Mouse (Mus musculus) heart, adult 8-10 months (tissue): ENCODE measurements around the gene Prkag1. TPM values are rescaled to one million over a fixed set of nuclear protein-coding genes. Genes with fewer than 3 reads are reported as not detected.

ENCODE experiments used
- DNase-seq: peaks from one replicate; pipeline ENCODE4 v3.0.0; 2022; ENCODE audit warnings: low spot score
- total RNA-seq, 4 experiments: library from RNA; stranded (reverse); gene quantifications; 2 replicates each; pipeline ENCODE4 v1.2.4; 2022

Prkag1 gene
- total RNA-seq, 4 experiments from 2014 or later, result 96.7 to 129 (median 109) TPM

- DNase-seq, result no peak
Measured at GRCm38 (mm10) chr15:98771813-98772425, 59.4 kb downstream of the Prkag1 start.

DNA sequence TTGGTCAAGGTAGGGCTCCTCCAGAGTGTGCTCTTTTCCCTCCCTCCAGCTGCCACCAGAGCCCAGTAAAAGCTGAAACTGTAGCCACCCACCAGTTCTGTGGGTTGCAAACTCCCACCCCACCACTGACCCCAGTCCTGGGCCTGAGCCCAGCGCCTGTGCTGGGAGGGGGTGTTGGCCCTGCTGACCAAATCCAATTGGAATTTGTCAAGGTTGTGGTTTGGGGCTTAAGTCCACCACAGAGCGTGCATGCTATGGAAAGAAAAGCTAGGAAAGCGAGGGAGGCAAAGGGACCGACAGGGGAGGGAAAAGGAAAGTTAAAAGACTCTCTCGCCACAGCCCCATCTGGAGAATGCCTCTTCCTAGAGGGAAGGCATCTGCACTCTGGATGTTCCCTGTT is 63.1 kb downstream of the Prkag1 start:
- DNase-seq, result no peak

GRCm38 (mm10) chr15:98765929-98766328 is 65.4 kb downstream of the Prkag1 start:
- no peak for DNase-seq

Other genes starting within 250 kb of the Prkag1 start
- gene Adcy6, start 221.4 kb downstream of the Prkag1 start, total RNA-seq, result 100 to 1,000 TPM; 136 to 213 (median 183) TPM
- gene Cacnb3, start 200.7 kb downstream of the Prkag1 start, total RNA-seq, result 1 to 10 TPM; 2.0 to 2.8 (median 2.6) TPM
- 10 to 100 TPM; 53.2 to 61.7 (median 56.4) TPM for gene Ddx23, start 168.6 kb downstream of the Prkag1 start, total RNA-seq
- 1 to 10 TPM in 3 of 4 experiments, under 1 TPM in 1; 1.00 to 2.1 (median 1.2) TPM for gene Rnd1, start 154.1 kb downstream of the Prkag1 start, total RNA-seq
- 1 to 10 TPM in 1 of 4 experiments, under 1 TPM in 3; 0.41 to 1.1 (median 0.84) TPM for gene Ccdc65, start 123.3 kb downstream of the Prkag1 start, total RNA-seq
- gene Fkbp11, start 103.3 kb downstream of the Prkag1 start, total RNA-seq, result 1 to 10 TPM; 5.6 to 9.4 (median 7.7) TPM
- 10 to 100 TPM; 18.0 to 20.9 (median 19.1) TPM for gene Arf3, start 68.3 kb downstream of the Prkag1 start, total RNA-seq
- gene Wnt10b, start 53.4 kb downstream of the Prkag1 start, total RNA-seq, result under 1 TPM in 3 of 4 experiments, not detected in 1; 0.16 to 0.44 (median 0.26) TPM
- gene Wnt1, start 41.7 kb downstream of the Prkag1 start, total RNA-seq, result not detected
- gene Ddn, start 22.0 kb downstream of the Prkag1 start, total RNA-seq, result under 1 TPM; 0.63 to 0.84 (median 0.72) TPM
- gene Kmt2d, start 39.7 kb upstream of the Prkag1 start, total RNA-seq, result 10 to 100 TPM; 54.7 to 66.1 (median 59.8) TPM
- gene Rhebl1, start 63.0 kb upstream of the Prkag1 start, total RNA-seq, result 1 to 10 TPM; 1.2 to 2.8 (median 1.9) TPM
- gene Dhh, start 67.0 kb upstream of the Prkag1 start, total RNA-seq, result 1 to 10 TPM in 2 of 4 experiments, under 1 TPM in 2; 0.72 to 1.6 (median 1.0) TPM
- gene Lmbr1l, start 86.7 kb upstream of the Prkag1 start, total RNA-seq, result 10 to 100 TPM in 2 of 4 experiments, 1 to 10 TPM in 2; 7.3 to 12.2 (median 10.0) TPM
- gene Tuba1b, start 103.0 kb upstream of the Prkag1 start, total RNA-seq, result 100 to 1,000 TPM; 106 to 156 (median 115) TPM
- gene Gm49450, start 122.0 kb upstream of the Prkag1 start, total RNA-seq, result not detected
- 10 to 100 TPM; 37.4 to 83.6 (median 67.3) TPM for gene Tuba1a, start 122.2 kb upstream of the Prkag1 start, total RNA-seq
- 10 to 100 TPM; 32.2 to 40.4 (median 33.3) TPM for gene Tuba1c, start 198.4 kb upstream of the Prkag1 start, total RNA-seq
- 1 to 10 TPM in 1 of 4 experiments, under 1 TPM in 3; 0.16 to 1.4 (median 0.47) TPM for gene Prph, start 223.7 kb upstream of the Prkag1 start, total RNA-seq
- under 1 TPM in 2 of 4 experiments, not detected in 2; 0.22 to 0.35 TPM for gene Troap, start 243.1 kb upstream of the Prkag1 start, total RNA-seq